In genomic region chrX:93068884-93069283, GRCm38 (mm10) we compare ENCODE assay signal across 14 mouse cellular contexts.
A peak's percentile ranks its signal among the peaks of the same experiment; 100 is the strongest.
DNase-seq lines count a peak whose midpoint lies in the region; ATAC-seq and TF ChIP-seq lines count a peak whose summit lies in the region.
"Had no signal": no experiment of that assay in that cellular context is flagged by ENCODE, and none has a peak within 500 bp of the region (broad histone marks: within the 10 kb centered on the region; RNA-seq: fewer than 3 reads in every experiment).

No protein-coding gene starts in this region.

- WGBS in kidney, embryonic 16.5 days = 64% methylated on average over 7 of the region's 7 CpGs
- 69% methylated on average over 7 of the region's 7 CpGs for WGBS in hindbrain, embryonic 16.5 days

- no peaks in the 10 kb centered on the region for H3K4me1 ChIP-seq in kidney, embryonic 16.5 days (ENCODE audit: insufficient read depth, low read length)
- no peaks in the 10 kb centered on the region for H3K4me1 ChIP-seq in testis, adult 2 months (ENCODE audit: control insufficient read depth, insufficient read depth, low read length)
- no peaks in the 10 kb centered on the region for H3K4me1 ChIP-seq in cortical plate, adult 2 months (ENCODE audit: control insufficient read depth, insufficient read depth, low read length)
- no peaks in the 10 kb centered on the region for H3K4me1 ChIP-seq in hindbrain, embryonic 16.5 days (ENCODE audit: control insufficient read depth, insufficient read depth, low read depth, low read length)

- peaks cover 4% of the 10 kb centered on the region; the same call in 1 of the 2 replicates for H3K27me3 ChIP-seq in kidney, embryonic 16.5 days (ENCODE audit: insufficient read depth, low read length)
- H3K27me3 ChIP-seq in testis, adult 2 months (ENCODE audit: control insufficient read depth, insufficient read depth, low read length) = no peaks in the 10 kb centered on the region
- H3K27me3 ChIP-seq in hindbrain, embryonic 16.5 days (replicated peaks; ENCODE audit: control insufficient read depth, insufficient read depth, low read length) = no peaks in the 10 kb centered on the region

- no peak for TF ChIP-seq POLR2A in testis, adult 2 months (IDR thresholded peaks at IDR 0.05; ENCODE audit: control insufficient read depth, low read depth, low read length)
- no peak for TF ChIP-seq POLR2A in cortical plate, adult 2 months (IDR thresholded peaks at IDR 0.05; ENCODE audit: extremely low read depth, insufficient read depth, low read length)

- peak overlapping the region; percentile 24; the same call in 1 of the 2 replicates for H3K27ac ChIP-seq in kidney, embryonic 16.5 days (ENCODE audit: low read length)
- peak overlapping the region; percentile 23; the same call in 1 of the 2 replicates for H3K27ac ChIP-seq in testis, adult 2 months (ENCODE audit: control insufficient read depth, insufficient read depth, low read depth, low read length)
- H3K27ac ChIP-seq in cortical plate, adult 2 months (ENCODE audit: insufficient read depth, low read length) = no peak overlapping the region; the same call in 1 of the 2 replicates
- H3K27ac ChIP-seq in hindbrain, embryonic 16.5 days (ENCODE audit: low read depth, low read length) = no peak overlapping the region
- H3K27ac ChIP-seq: liver, embryonic 14.5 days; macrophage had no signal

- no peak overlapping the region for H3K4me3 ChIP-seq in kidney, embryonic 16.5 days (ENCODE audit: low read length)
- no peak overlapping the region for H3K4me3 ChIP-seq in testis, adult 2 months (ENCODE audit: control insufficient read depth, low read depth, low read length)
- peak overlapping the region; percentile 31 for H3K4me3 ChIP-seq in cortical plate, adult 2 months (ENCODE audit: insufficient read depth, low read length)
- no peak overlapping the region for H3K4me3 ChIP-seq in hindbrain, embryonic 16.5 days (ENCODE audit: low read length)

- no peak for ATAC-seq in kidney, embryonic 16.5 days (ENCODE audit: low FRiP score, low TSS enrichment)
- ATAC-seq in hindbrain, embryonic 16.5 days = no peak
- ATAC-seq: activated CD4-positive, CD25-positive, alpha-beta regulatory T cell, adult 4 months had no signal

- no peaks in the 10 kb centered on the region for H3K9me3 ChIP-seq in kidney, embryonic 16.5 days (ENCODE audit: low read length)
- H3K9me3 ChIP-seq in hindbrain, embryonic 16.5 days (ENCODE audit: control insufficient read depth, low read length) = no peaks in the 10 kb centered on the region

- no peak for DNase-seq in kidney, postnatal 10 days
- DNase-seq in testis, postnatal 10 days (ENCODE audit: low spot score) = no peak
- DNase-seq in B cell, adult 2 months = no peak
- DNase-seq: cerebellum, postnatal 14 days; heart, adult 18-20 months; kidney, adult 18-20 months; thymus, adult 18-20 months had no signal

- H3K9ac ChIP-seq in kidney, embryonic 16.5 days (replicated peaks; ENCODE audit: low read length) = no peak overlapping the region
- no peak overlapping the region for H3K9ac ChIP-seq in hindbrain, embryonic 16.5 days (ENCODE audit: low read depth, low read length)
- H3K9ac ChIP-seq: liver, embryonic 14.5 days had no signal

- no peak for TF ChIP-seq CTCF in testis, adult 2 months (IDR thresholded peaks at IDR 0.05; ENCODE audit: control insufficient read depth, insufficient read depth, insufficient replicate concordance, low read depth, low read length)
- TF ChIP-seq CTCF in cortical plate, adult 2 months (IDR thresholded peaks at IDR 0.05; ENCODE audit: extremely low read depth, insufficient read depth, low read length) = no peak

- no peak overlapping the region for H3K4me2 ChIP-seq in kidney, embryonic 16.5 days (replicated peaks; ENCODE audit: low read depth, low read length)
- H3K4me2 ChIP-seq in hindbrain, embryonic 16.5 days (ENCODE audit: low read length) = no peak overlapping the region

- no peaks in the 10 kb centered on the region for H3K36me3 ChIP-seq in kidney, embryonic 16.5 days (ENCODE audit: insufficient read depth, low read length)
- no peaks in the 10 kb centered on the region for H3K36me3 ChIP-seq in testis, adult 2 months (ENCODE audit: control insufficient read depth, insufficient read depth, low read length)
- no peaks in the 10 kb centered on the region for H3K36me3 ChIP-seq in hindbrain, embryonic 16.5 days (ENCODE audit: control insufficient read depth, insufficient read depth, low read length)

Comparison
In these comparisons a context has a peak if more than half of its experiments do, and no peak if none do; other contexts are left out.
1. H3K27ac ChIP-seq: peak in kidney, embryonic 16.5 days (single experiment) and testis, adult 2 months (single experiment); none in cortical plate, adult 2 months (single experiment) and hindbrain, embryonic 16.5 days (single experiment).